Mouse (Mus musculus): Measurements from ENCODE around the gene Cntrl. TPM values are rescaled to one million over a fixed set of nuclear protein-coding genes. Genes with fewer than 3 reads are reported as not detected.

The Cntrl gene
- polyA plus RNA-seq, 2 experiments: 8.0 to 12.0 TPM

DNA sequence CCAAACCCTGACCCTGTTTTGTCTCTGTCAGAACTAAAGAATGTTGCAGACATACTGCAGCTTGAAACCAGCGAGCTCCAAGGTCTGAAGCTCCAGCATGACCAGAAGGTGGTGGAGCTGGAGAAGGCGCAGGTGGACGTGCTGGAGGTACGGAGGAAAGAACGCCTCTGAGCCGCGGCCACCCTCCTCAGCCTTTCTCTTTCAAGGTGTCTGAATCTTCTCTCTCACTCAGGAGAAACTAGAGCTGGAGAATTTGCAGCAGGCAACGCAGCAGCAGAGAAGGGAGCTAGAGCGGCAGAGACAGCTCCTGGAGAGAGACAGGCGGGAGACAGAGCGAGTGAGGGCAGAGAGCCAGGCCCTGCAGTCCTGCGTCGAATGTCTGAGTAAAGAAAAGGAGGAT lies 56.1 kb downstream of the Cntrl start:
- Histone ChIP-seq H3K9me3 (ENCODE audit: control insufficient read depth, low read length) (no peaks in the 10 kb centered on the region), H3K27me3 (ENCODE audit: control insufficient read depth, insufficient read depth, low read length) (no peaks in the 10 kb centered on the region), H3K4me1 (replicated peaks; ENCODE audit: control insufficient read depth in 2 of 2, insufficient read depth in 2 of 2, low read length in 1 of 2) (no peaks in the 10 kb centered on the region; a peak in 1 of 4 replicates), H3K36me3 (replicated peaks; ENCODE audit: control insufficient read depth, insufficient read depth, low read depth) (peaks cover 27% of the 10 kb centered on the region), H3K4me2 (ENCODE audit: low read depth) (no peak overlapping the region), H3K27ac (no peak overlapping the region), H3K4me3 (ENCODE audit: insufficient read depth in 1 of 2, low read depth in 2 of 2, low read length in 2 of 2) (no peak overlapping the region), H3K9ac (replicated peaks) (no peak overlapping the region)
- 86% methylated on average over 13 of the region's 13 CpGs for WGBS (ENCODE audit: insufficient replicate concordance)
- ATAC-seq (ENCODE audit: insufficient read depth) (no peak), DNase-seq (ENCODE audit: low read depth in 3 of 3, low spot score in 3 of 3) (no peak)
- TF ChIP-seq EP300 (IDR thresholded peaks at IDR 0.05; ENCODE audit: low read depth): no peak
- no peak for TF ChIP-seq CTCF (IDR thresholded peaks at IDR 0.05; ENCODE audit: low read depth)

DNA sequence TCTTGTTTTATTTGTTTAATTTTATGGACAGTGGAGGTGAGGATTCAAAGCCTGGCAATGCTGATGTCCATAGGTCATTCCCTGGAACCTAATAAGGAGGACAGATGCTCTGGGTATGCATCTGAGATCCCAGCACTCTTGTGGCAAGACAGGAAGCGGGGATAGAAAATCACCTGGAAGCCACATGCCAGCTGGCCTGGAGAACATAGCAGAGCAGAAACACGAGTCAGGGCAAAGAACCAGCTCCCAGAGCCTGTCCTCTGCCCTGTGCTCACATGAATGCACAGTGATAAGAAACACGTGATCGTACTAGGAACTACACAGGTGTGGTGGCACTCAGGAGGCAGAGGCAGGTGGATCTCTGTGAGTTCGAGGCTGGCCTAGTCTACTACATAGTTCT lies 57.5 kb downstream of the Cntrl start:
- Histone ChIP-seq H3K4me3 (ENCODE audit: insufficient read depth in 1 of 2, low read depth in 2 of 2, low read length in 2 of 2) (no peak overlapping the region), H3K4me1 (replicated peaks; ENCODE audit: control insufficient read depth in 2 of 2, insufficient read depth in 2 of 2, low read length in 1 of 2) (no peaks in the 10 kb centered on the region; a peak in 1 of 4 replicates), H3K9ac (replicated peaks) (no peak overlapping the region), H3K36me3 (replicated peaks; ENCODE audit: control insufficient read depth, insufficient read depth, low read depth) (peaks cover 32% of the 10 kb centered on the region), H3K4me2 (ENCODE audit: low read depth) (no peak overlapping the region), H3K9me3 (ENCODE audit: control insufficient read depth, low read length) (no peaks in the 10 kb centered on the region), H3K27ac (no peak overlapping the region), H3K27me3 (ENCODE audit: control insufficient read depth, insufficient read depth, low read length) (no peaks in the 10 kb centered on the region)
- ATAC-seq (ENCODE audit: insufficient read depth) (no peak), DNase-seq (ENCODE audit: low read depth in 3 of 3, low spot score in 3 of 3) (no peak)
- WGBS (ENCODE audit: insufficient replicate concordance): 81% methylated on average over 5 of the region's 5 CpGs
- no peak for TF ChIP-seq EP300 (IDR thresholded peaks at IDR 0.05; ENCODE audit: low read depth)
- TF ChIP-seq CTCF (IDR thresholded peaks at IDR 0.05; ENCODE audit: low read depth): no peak

DNA sequence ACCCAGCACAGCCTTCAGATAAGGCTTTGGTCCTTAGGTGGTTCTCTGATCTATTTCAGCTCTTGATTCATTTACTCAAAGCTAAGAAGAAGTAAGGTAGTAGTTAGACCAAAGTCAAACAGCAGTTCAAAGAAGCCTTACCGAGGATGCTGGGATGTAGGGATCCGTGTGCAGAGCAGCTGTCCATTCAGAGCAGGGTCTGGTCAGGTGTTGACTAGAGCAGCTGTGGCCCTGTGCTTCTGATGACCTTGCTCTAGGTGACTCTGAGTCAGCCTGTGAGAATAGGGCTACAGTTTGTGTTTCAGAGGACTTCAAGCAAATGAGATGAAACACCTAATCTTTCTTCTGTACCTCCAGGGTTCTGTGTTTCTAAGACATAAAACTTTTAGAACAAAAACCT lies 60.2 kb downstream of the Cntrl start:
- ATAC-seq (ENCODE audit: insufficient read depth): no peak
- TF ChIP-seq EP300 (IDR thresholded peaks at IDR 0.05; ENCODE audit: low read depth): no peak
- TF ChIP-seq CTCF (IDR thresholded peaks at IDR 0.05; ENCODE audit: low read depth): no peak
- Histone ChIP-seq H3K9me3 (ENCODE audit: control insufficient read depth, low read length) (no peaks in the 10 kb centered on the region), H3K4me3 (ENCODE audit: insufficient read depth in 1 of 2, low read depth in 2 of 2, low read length in 2 of 2) (no peak overlapping the region), H3K9ac (replicated peaks) (no peak overlapping the region), H3K4me1 (replicated peaks; ENCODE audit: control insufficient read depth in 2 of 2, insufficient read depth in 2 of 2, low read length in 1 of 2) (peaks cover 0 to 3% of the 10 kb centered on the region in 2 experiments; a peak in 1 of 4 replicates), H3K27ac (no peak overlapping the region), H3K36me3 (replicated peaks; ENCODE audit: control insufficient read depth, insufficient read depth, low read depth) (peaks cover 31% of the 10 kb centered on the region), H3K27me3 (ENCODE audit: control insufficient read depth, insufficient read depth, low read length) (no peaks in the 10 kb centered on the region), H3K4me2 (ENCODE audit: low read depth) (no peak overlapping the region)
- DNase-seq (ENCODE audit: low read depth in 3 of 3, low spot score in 3 of 3): no peak
- WGBS (ENCODE audit: insufficient replicate concordance): 70% methylated on average over 2 of the region's 2 CpGs

DNA sequence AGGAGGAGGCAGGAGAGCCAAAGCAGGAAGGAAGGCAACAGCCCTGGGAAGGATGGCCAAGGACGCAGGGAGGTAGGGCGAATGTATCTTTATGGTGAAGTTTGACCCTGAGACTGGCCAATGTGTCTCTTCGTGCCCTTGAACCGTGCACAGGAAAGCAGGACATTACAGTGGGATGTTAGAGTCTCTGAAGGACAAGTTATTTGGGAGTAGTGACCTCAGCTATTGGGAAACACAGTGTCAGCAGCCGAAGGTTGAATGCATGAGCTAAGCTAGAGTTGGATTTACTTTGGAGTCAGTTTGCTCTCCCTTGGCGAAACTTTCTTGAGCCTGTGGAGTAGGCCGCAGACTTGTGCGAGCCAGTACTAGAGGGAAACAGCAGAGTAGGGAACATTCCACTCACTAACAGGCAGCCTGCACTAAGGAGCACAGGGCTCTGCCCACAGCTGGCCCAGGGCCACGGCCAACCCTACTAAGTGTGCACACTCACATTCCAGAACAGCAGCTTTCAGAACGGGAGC lies 62.1 kb downstream of the Cntrl start:
- H3K27me3 ChIP-seq (ENCODE audit: control insufficient read depth, insufficient read depth, low read length): no peaks in the 10 kb centered on the region
- H3K27ac ChIP-seq: no peak overlapping the region
- DNase-seq (ENCODE audit: low read depth in 3 of 3, low spot score in 3 of 3): no peak
- no peak for ATAC-seq (ENCODE audit: insufficient read depth)
- H3K9ac ChIP-seq (replicated peaks): no peak overlapping the region
- no peak for TF ChIP-seq EP300 (IDR thresholded peaks at IDR 0.05; ENCODE audit: low read depth)
- no peak for TF ChIP-seq CTCF (IDR thresholded peaks at IDR 0.05; ENCODE audit: low read depth)
- no peak overlapping the region for H3K4me3 ChIP-seq (ENCODE audit: insufficient read depth in 1 of 2, low read depth in 2 of 2, low read length in 2 of 2)
- WGBS (ENCODE audit: insufficient replicate concordance): 76% methylated on average over 10 of the region's 10 CpGs
- H3K36me3 ChIP-seq (replicated peaks; ENCODE audit: control insufficient read depth, insufficient read depth, low read depth): peaks cover 28% of the 10 kb centered on the region
- no peak overlapping the region for H3K4me2 ChIP-seq (ENCODE audit: low read depth)
- H3K9me3 ChIP-seq (ENCODE audit: control insufficient read depth, low read length): no peaks in the 10 kb centered on the region
- H3K4me1 ChIP-seq (replicated peaks; ENCODE audit: control insufficient read depth in 2 of 2, insufficient read depth in 2 of 2, low read length in 1 of 2): peaks cover 0 to 3% of the 10 kb centered on the region in 2 experiments; a peak in 1 of 4 replicates

DNA sequence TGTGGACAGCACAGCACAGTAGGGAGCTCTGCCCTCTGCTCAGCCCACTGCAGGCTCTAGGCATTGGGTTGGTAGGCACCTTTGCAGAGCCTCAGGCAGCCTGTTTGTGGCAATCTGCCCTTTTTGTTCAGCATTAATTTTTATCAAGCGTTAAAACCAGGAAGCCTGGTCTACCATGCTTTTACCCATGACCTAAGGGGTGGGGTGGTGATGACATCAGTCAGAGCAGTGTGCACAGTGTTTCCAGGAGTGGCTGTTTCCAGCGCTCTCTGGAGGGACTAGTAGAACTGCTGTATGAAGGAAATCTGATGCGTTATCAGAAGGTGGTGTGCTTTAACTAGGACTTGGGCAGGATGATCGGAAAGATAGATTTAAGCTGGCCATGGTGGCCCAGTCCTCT lies 63.0 kb downstream of the Cntrl start:
- Histone ChIP-seq H3K27ac (no peak overlapping the region), H3K9me3 (ENCODE audit: control insufficient read depth, low read length) (no peaks in the 10 kb centered on the region), H3K27me3 (ENCODE audit: control insufficient read depth, insufficient read depth, low read length) (no peaks in the 10 kb centered on the region), H3K9ac (replicated peaks) (no peak overlapping the region), H3K36me3 (replicated peaks; ENCODE audit: control insufficient read depth, insufficient read depth, low read depth) (peaks cover 24% of the 10 kb centered on the region), H3K4me3 (ENCODE audit: insufficient read depth in 1 of 2, low read depth in 2 of 2, low read length in 2 of 2) (no peak overlapping the region), H3K4me1 (replicated peaks; ENCODE audit: control insufficient read depth in 2 of 2, insufficient read depth in 2 of 2, low read length in 1 of 2) (peaks cover 0 to 3% of the 10 kb centered on the region in 2 experiments; a peak in 1 of 4 replicates), H3K4me2 (ENCODE audit: low read depth) (no peak overlapping the region)
- TF ChIP-seq CTCF (IDR thresholded peaks at IDR 0.05; ENCODE audit: low read depth) (no peak), EP300 (IDR thresholded peaks at IDR 0.05; ENCODE audit: low read depth) (no peak)
- ATAC-seq (ENCODE audit: insufficient read depth) (no peak), DNase-seq (ENCODE audit: low read depth in 3 of 3, low spot score in 3 of 3) (no peak)
- WGBS (ENCODE audit: insufficient replicate concordance): 71% methylated on average over 4 of the region's 4 CpGs
